Mouse (Mus musculus) heart, postnatal 0 days (tissue): ENCODE data around the gene Jmjd7. TPM values are rescaled to one million over a fixed set of nuclear protein-coding genes. Genes with fewer than 3 reads are reported as not detected.

Experiments used
- ATAC-seq: fragments of 200-750 bp; cut with Nextera tagmentation; 2 replicates; pipeline ENCODE4 v1.8.0; 2017; ENCODE audit warnings: low read depth, moderate number of reproducible peaks, moderate library complexity; ENCODE audit not compliant: insufficient read depth
- DNase-seq: peaks from one replicate; pipeline ENCODE4 v3.0.0-alpha.2; 2016; ENCODE audit warnings: low spot score
- H3K27ac ChIP-seq: fragments of 300-500 bp; sonication (generic); 2 replicates; pipeline ENCODE4 v1.5.1; 2014; ENCODE audit warnings: low read depth, mild to moderate bottlenecking
- H3K27me3 ChIP-seq: fragments of 300-500 bp; sonication (generic); 2 replicates; pipeline ENCODE4 v1.6.1; 2014; ENCODE audit warnings: low read length, mixed read lengths; ENCODE audit not compliant: control insufficient read depth, insufficient read depth
- H3K36me3 ChIP-seq: fragments of 300-500 bp; sonication (generic); replicated peaks from 2 replicates; pipeline ENCODE4 v1.6.1; 2014; ENCODE audit warnings: low read length, mixed read lengths; ENCODE audit not compliant: control insufficient read depth, insufficient read depth
- H3K4me1 ChIP-seq: fragments of 300-500 bp; sonication (generic); 2 replicates; pipeline ENCODE4 v1.6.1; 2014; ENCODE audit warnings: antibody characterized with exemption; ENCODE audit not compliant: control insufficient read depth, insufficient read depth
- H3K4me2 ChIP-seq: fragments of 300-500 bp; sonication (generic); 2 replicates; pipeline ENCODE4 v1.6.1; 2014; ENCODE audit warnings: low read depth, mild to moderate bottlenecking, low read length, moderate library complexity
- H3K4me3 ChIP-seq: fragments of 300-500 bp; sonication (generic); 2 replicates; pipeline ENCODE4 v1.5.1; 2014; ENCODE audit warnings: low read depth, low read length
- H3K9ac ChIP-seq: fragments of 300-500 bp; sonication (generic); replicated peaks from 2 replicates; pipeline ENCODE4 v1.6.1; 2014; ENCODE audit warnings: low read depth, low read length, mixed read lengths
- H3K9me3 ChIP-seq: fragments of 300-500 bp; sonication (generic); replicated peaks from 2 replicates; pipeline ENCODE4 v1.6.1; 2016; ENCODE audit warnings: low read length; ENCODE audit not compliant: control insufficient read depth
- CTCF ChIP-seq: IDR thresholded peaks from 2 replicates; pipeline ENCODE4 v1.5.1; 2016; ENCODE audit warnings: antibody characterized with exemption, control low read depth, low read depth
- EP300 ChIP-seq: IDR thresholded peaks from 2 replicates; pipeline ENCODE4 v1.6.1; 2016; ENCODE audit warnings: antibody characterized with exemption, low read depth
- WGBS: fragments of 180-500 bp; shearing (Covaris S2); extraction: QIAGEN DNeasy Blood & Tissue Kit; methylation state at CpG from one replicate; pipeline ENCODE4 v1.1.7; 2014; 5-methylcytosine and 5-hydroxymethylcytosine counted together
- polyA plus RNA-seq: library from polyadenylated mRNA; unstranded; fragments of >200 nt; fragmentation: Nextera tagmentation; extraction: Ambion mirVana; gene quantifications from 2 replicates; pipeline ENCODE4 v1.2.1, GENCODE M21; 2015
- total RNA-seq: library from RNA; depleted of rRNA; stranded (reverse); fragments of >200 nt; gene quantifications from 2 replicates; pipeline ENCODE4 v1.2.3, GENCODE M21; 2014; ENCODE audit warnings: low replicate concordance

Gene Jmjd7
- total and polyA plus RNA-seq, 2 experiments from 2014 or later = 14.1 to 20.3 TPM

GRCm38 (mm10) chr2:120013831-120014486 is 13.3 kb upstream of the Jmjd7 start:
- TF ChIP-seq CTCF = no peak
- no peak for TF ChIP-seq EP300
- Histone ChIP-seq H3K36me3 (peaks cover 43% of the 10 kb centered on the region), H3K9me3 (no peaks in the 10 kb centered on the region), H3K4me2 (no peak overlapping the region), H3K4me1 (no peaks in the 10 kb centered on the region), H3K27ac (no peak overlapping the region), H3K27me3 (no peaks in the 10 kb centered on the region), H3K9ac (no peak overlapping the region), H3K4me3 (no peak overlapping the region)
- 88% methylated on average over 2 of the region's 2 CpGs for WGBS
- ATAC-seq (no peak), DNase-seq (no peak)

GRCm38 (mm10) chr2:120015882-120016281 is 11.4 kb upstream of the Jmjd7 start:
- Histone ChIP-seq H3K27ac (no peak overlapping the region), H3K9ac (no peak overlapping the region), H3K9me3 (no peaks in the 10 kb centered on the region), H3K4me3 (no peak overlapping the region), H3K4me2 (no peak overlapping the region), H3K27me3 (no peaks in the 10 kb centered on the region), H3K36me3 (peaks cover 60% of the 10 kb centered on the region), H3K4me1 (no peaks in the 10 kb centered on the region)
- DNase-seq = no peak
- ATAC-seq = no peak
- TF ChIP-seq CTCF (no peak), EP300 (no peak)
- WGBS = 88% methylated on average over 4 of the region's 4 CpGs

DNA sequence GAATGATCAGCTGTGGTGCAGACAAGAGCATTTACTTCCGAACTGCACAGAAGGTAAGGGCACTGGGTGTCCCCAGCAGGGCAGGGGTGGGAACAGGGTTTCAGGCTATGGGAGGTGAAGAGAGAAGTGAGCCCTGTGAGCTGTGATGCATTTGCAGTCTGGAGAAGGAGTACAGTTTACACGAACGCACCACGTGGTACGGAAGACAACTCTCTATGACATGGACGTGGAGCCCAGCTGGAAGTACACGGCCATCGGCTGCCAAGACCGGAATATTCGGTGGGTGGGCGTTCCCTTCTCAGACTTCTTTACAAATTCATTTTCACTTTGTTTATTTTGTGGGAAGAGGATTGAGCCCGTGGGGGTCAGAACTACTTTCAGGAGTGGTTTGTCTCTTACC is 9.7 kb upstream of the Jmjd7 start:
- Histone ChIP-seq H3K9ac (no peak overlapping the region), H3K4me3 (no peak overlapping the region), H3K36me3 (peaks cover 76% of the 10 kb centered on the region), H3K27me3 (no peaks in the 10 kb centered on the region), H3K4me1 (no peaks in the 10 kb centered on the region), H3K27ac (no peak overlapping the region), H3K4me2 (no peak overlapping the region), H3K9me3 (no peaks in the 10 kb centered on the region)
- TF ChIP-seq EP300 = no peak
- no peak for TF ChIP-seq CTCF
- WGBS = 93% methylated on average over 12 of the region's 12 CpGs
- ATAC-seq = no peak
- no peak for DNase-seq

GRCm38 (mm10) chr2:120024337-120024736 is 2.9 kb upstream of the Jmjd7 start:
- whole genome bisulfite sequencing = 42% methylated on average over 5 of the region's 5 CpGs
- no peak overlapping the region for H3K9ac ChIP-seq
- H3K4me3 ChIP-seq = no peak overlapping the region
- ATAC-seq = peak; percentile 72
- H3K9me3 ChIP-seq = no peaks in the 10 kb centered on the region
- TF ChIP-seq EP300 (no peak), CTCF (no peak)
- peak; percentile 70 for DNase-seq
- H3K27ac ChIP-seq = peak overlapping the region; percentile 91
- H3K36me3 ChIP-seq = peaks cover 43% of the 10 kb centered on the region
- no peaks in the 10 kb centered on the region for H3K27me3 ChIP-seq
- H3K4me1 ChIP-seq = peaks cover 20% of the 10 kb centered on the region
- no peak overlapping the region for H3K4me2 ChIP-seq

- Histone ChIP-seq H3K27me3 (no peaks in the 10 kb centered on the region), H3K9ac (peak overlapping the region; percentile 68), H3K36me3 (peaks cover 31% of the 10 kb centered on the region), H3K27ac (peak overlapping the region; percentile 86), H3K9me3 (no peaks in the 10 kb centered on the region), H3K4me1 (peaks cover 20% of the 10 kb centered on the region), H3K4me3 (peak overlapping the region; percentile 66), H3K4me2 (peak overlapping the region; percentile 81)
- WGBS = 46% methylated on average over 3 of the region's 3 CpGs
- TF ChIP-seq EP300 (no peak), CTCF (no peak)
- DNase-seq (no peak), ATAC-seq (no peak; the same call in 1 of the 2 replicates)
These were observed 658 bp downstream of the Jmjd7 start for GRCm38 (mm10) chr2:120027950-120028331.

GRCm38 (mm10) chr2:120030380-120030779 is 3.1 kb downstream of the Jmjd7 start:
- ATAC-seq (no peak), DNase-seq (no peak)
- no peaks in the 10 kb centered on the region for H3K9me3 ChIP-seq
- no peak overlapping the region for H3K27ac ChIP-seq
- H3K27me3 ChIP-seq = no peaks in the 10 kb centered on the region
- no peak overlapping the region for H3K9ac ChIP-seq
- 66% methylated on average over 8 of the region's 8 CpGs for WGBS
- TF ChIP-seq CTCF (no peak), EP300 (no peak)
- H3K36me3 ChIP-seq = peaks cover 26% of the 10 kb centered on the region
- H3K4me2 ChIP-seq = no peak overlapping the region
- H3K4me1 ChIP-seq = peaks cover 16% of the 10 kb centered on the region
- no peak overlapping the region for H3K4me3 ChIP-seq
